Mouse (Mus musculus) testis, adult 2 months (tissue): ENCODE measurements around the gene Akap9.

Source experiments
- CTCF ChIP-seq: fragments of 200-500 bp; IDR thresholded peaks from 2 replicates; pipeline ENCODE4 v1.5.1; 2012; ENCODE audit warnings: low read depth, mild to moderate bottlenecking, inconsistent platforms, low read length, moderate library complexity; ENCODE audit not compliant: control insufficient read depth, insufficient read depth, insufficient replicate concordance
- POLR2A ChIP-seq: fragments of 200-500 bp; IDR thresholded peaks from 2 replicates; pipeline ENCODE4 v1.6.1; 2012; ENCODE audit warnings: low read depth, mild to moderate bottlenecking, inconsistent platforms, low read length, moderate library complexity; ENCODE audit not compliant: control insufficient read depth

- TF ChIP-seq CTCF (no peak), POLR2A (no peak)
These were observed 96.9 kb downstream of the Akap9 start for GRCm38 (mm10) chr5:4024727-4025126.
